Mouse (Mus musculus) megakaryocyte-erythroid progenitor cell, adult 5-6 weeks (primary cell): ENCODE measurements at regions not wholly inside any gene's neighbourhood (a gene's known extent, or its start where the extent isn't known, plus 50 kb on each side); places are given as distances from the start of the nearest gene placed in this dataset.

Source experiments
- ATAC-seq: replicated peaks from 2 replicates; pipeline ENCODE4 v1.8.0; 2016; ENCODE audit warnings: mild to moderate bottlenecking, inconsistent platforms; ENCODE audit not compliant: severe bottlenecking, poor library complexity, low FRiP score, low TSS enrichment

DNA sequence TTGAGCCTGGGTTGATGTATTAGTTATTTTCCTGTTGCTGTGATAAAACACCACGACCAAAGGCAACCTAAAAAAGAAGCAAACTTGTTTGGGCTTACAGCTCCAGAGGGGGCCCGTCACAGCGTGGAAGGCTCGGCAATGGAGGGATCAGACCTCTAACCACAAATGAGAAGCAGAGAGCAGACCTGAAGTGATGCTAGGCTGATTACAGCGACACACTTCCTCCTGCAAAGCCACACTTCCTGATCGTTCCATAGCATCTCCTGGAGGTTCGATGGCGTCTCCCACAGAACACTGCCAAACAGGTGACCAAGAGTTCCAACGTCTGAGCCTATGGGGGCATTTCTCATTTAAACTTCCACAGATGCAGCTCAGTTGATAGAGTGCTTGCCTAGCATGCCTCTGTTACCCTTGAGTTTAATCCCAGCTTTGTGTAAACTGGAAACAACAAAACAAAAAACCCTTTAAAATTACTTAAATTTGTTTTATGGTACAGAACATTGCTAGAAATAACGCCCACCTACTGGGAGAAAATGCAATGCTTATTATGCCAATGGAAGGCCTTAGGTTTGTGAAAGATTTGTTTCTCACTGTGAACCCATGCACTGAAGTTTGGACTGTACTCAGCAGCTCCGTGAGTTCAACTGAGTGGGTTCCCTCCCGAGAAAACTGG lies 87.2 kb upstream of the Xpo1 start:
- no peak for ATAC-seq

- ATAC-seq = peak; percentile 96
Measured at GRCm38 (mm10) chr11:23169742-23170428, 86.0 kb upstream of the Xpo1 start.

GRCm38 (mm10) chr11:23170813-23171212 lies 85.0 kb upstream of the Xpo1 start:
- no peak for ATAC-seq

GRCm38 (mm10) chr11:23171760-23172159 lies 84.1 kb upstream of the Xpo1 start:
- no peak for ATAC-seq

DNA sequence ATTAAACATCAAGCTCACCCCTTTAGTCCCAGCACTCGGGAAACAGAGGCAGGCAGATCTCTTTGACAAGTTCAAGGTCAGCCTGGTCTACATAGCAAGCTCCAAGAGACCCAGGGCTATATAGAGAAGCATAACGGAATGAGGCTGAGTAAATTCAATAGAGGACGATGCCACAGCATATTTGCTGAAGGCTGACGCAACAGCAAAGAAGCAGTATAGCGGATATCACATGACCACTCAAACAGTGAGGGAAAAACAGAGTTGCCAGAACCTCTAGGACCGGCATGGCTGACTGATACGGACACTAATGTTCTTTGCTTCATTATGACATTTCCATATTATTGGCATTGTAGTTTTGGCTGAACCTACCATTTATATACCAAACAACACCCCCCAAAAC lies 74.2 kb upstream of the Xpo1 start:
- ATAC-seq = no peak

GRCm38 (mm10) chr11:23185211-23185610 lies 70.6 kb upstream of the Xpo1 start:
- no peak for ATAC-seq

GRCm38 (mm10) chr11:23201701-23202449 lies 54.0 kb upstream of the Xpo1 start:
- no peak for ATAC-seq

DNA sequence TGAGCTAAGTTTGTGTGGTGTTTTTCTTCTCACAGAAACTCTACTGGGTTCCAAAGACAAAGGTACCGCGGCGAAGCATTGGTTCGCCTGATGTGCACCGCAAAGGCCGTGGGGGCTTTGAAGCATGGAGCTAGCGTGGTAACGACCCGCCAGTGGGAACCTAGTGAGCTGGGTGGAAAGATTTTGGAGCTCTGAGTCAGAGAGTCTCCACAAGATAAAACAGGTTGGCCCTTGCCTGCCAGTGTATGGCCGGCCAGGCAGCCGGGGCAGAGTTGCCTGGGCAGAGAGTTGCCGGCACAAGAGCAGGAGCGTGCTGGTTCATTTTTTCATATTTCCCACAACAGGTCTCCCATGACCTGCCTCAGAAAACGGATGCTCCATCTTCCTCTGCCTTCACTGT lies 52.3 kb upstream of the Xpo1 start:
- ATAC-seq = no peak

DNA sequence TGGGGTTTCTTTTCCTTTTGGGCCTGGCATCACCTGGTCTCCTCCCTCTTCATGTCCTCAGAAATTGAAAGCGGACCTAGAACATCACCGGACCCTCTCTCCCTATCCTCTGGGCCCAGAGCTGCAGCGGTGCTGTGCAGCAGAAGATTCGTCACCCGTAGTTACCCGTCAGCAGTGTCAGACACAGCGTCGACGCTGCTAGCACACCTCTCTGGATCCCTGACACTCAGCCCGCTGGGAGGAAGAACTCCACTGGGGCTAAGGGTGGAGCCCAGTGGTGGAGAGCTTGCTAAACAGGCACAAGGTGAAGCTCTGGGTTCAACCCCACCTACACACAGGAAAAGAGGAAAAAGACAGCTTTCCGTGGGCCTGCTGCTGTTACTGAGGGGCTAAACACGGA lies 51.8 kb upstream of the Xpo1 start:
- no peak for ATAC-seq
